Mouse (Mus musculus) ES-E14 (cell line): ENCODE measurements around the gene Grb10.

Experiments
- CHD2 ChIP-seq: IDR thresholded peaks from 2 replicates; pipeline ENCODE4 v1.6.1; 2014; ENCODE audit warnings: mild to moderate bottlenecking, low read depth, low read length, inconsistent platforms
- HCFC1 ChIP-seq: IDR thresholded peaks from 2 replicates; pipeline ENCODE4 v1.6.1; 2012; ENCODE audit warnings: low read length, inconsistent platforms, borderline replicate concordance; ENCODE audit not compliant: insufficient read depth
- MAFK ChIP-seq: IDR thresholded peaks from 2 replicates; pipeline ENCODE4 v1.6.1; 2014; ENCODE audit warnings: mild to moderate bottlenecking, low read depth, low read length, inconsistent platforms; ENCODE audit not compliant: insufficient read depth
- ZC3H11A ChIP-seq: IDR thresholded peaks from 2 replicates; pipeline ENCODE4 v1.6.1; 2012; ENCODE audit warnings: low read depth, mild to moderate bottlenecking, inconsistent platforms, low read length, borderline replicate concordance
- ZNF384 ChIP-seq: IDR thresholded peaks from 2 replicates; pipeline ENCODE4 v1.6.1; 2012; ENCODE audit warnings: low read depth, low read length, inconsistent platforms

DNA sequence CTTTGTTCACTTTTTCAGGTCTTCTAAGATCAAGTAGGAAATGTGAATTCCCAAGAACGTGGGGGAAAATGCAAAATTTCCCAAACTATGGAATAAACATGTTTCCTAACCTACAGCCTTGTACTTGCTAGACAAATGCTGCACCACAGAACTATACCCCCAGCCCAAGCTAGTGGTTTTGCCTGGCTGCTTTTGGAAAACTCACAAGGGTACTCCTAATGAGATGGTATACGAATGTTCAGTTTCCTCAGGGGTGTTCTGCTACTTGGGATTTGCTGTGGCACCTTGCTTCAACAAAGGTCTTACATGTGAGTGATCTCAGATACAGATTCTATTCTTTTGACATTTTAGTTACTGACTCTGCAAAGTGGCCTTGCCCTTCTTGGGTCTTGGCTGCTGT is 75.4 kb downstream of the Grb10 start:
- TF ChIP-seq ZNF384 = no peak
- TF ChIP-seq MAFK = no peak
- TF ChIP-seq HCFC1 = no peak
- TF ChIP-seq ZC3H11A = no peak
- TF ChIP-seq CHD2 = no peak
